Mouse (Mus musculus): ENCODE data around the gene Gm35315.
"Not testable (repeated sequence)": the region's sequence is repeated elsewhere in the genome, so short reads cannot be mapped to it uniquely, and the experiment has no call there.

The Gm35315 gene

GRCm38 (mm10) chr5:110101716-110102347 is 7.6 kb upstream of the Gm35315 start:
- peak in 1 of 2 experiments; percentile 48 for DNase-seq (ENCODE audit: low spot score in 2 of 2)

GRCm38 (mm10) chr5:110100921-110101631 is 6.9 kb upstream of the Gm35315 start:
- DNase-seq (ENCODE audit: low spot score in 2 of 2) = peak in 1 of 2 experiments; percentile 47

- DNase-seq (ENCODE audit: low spot score in 2 of 2) = no peak
These were observed 5.7 kb upstream of the Gm35315 start, which contains the start of gene Plcxd1 for GRCm38 (mm10) chr5:110099656-110100580. Gene Plcxd1, plus strand, starts transcription at chr5:110099969.

GRCm38 (mm10) chr5:110098991-110099477 is 4.8 kb upstream of the Gm35315 start:
- no peak for DNase-seq (ENCODE audit: low spot score in 2 of 2)

GRCm38 (mm10) chr5:110094847-110095213 is 610 bp upstream of the Gm35315 start:
- DNase-seq (ENCODE audit: low spot score in 2 of 2) = no peak

- no peak for DNase-seq (ENCODE audit: low spot score in 2 of 2)
These were observed 2.7 kb downstream of the Gm35315 start for GRCm38 (mm10) chr5:110091546-110091945.

- no peak for DNase-seq (ENCODE audit: low spot score in 2 of 2)
These were observed 7.9 kb downstream of the Gm35315 start for GRCm38 (mm10) chr5:110086161-110086866.

GRCm38 (mm10) chr5:110082961-110083360 is 11.3 kb downstream of the Gm35315 start:
- no peak for DNase-seq (ENCODE audit: low spot score in 2 of 2)

GRCm38 (mm10) chr5:110072413-110072812 is 21.8 kb downstream of the Gm35315 start, which contains the start of gene Gm17655:
Gene Gm17655, minus strand, starts transcription at chr5:110072513.
- DNase-seq (ENCODE audit: low spot score in 2 of 2) = not testable (repeated sequence)

GRCm38 (mm10) chr5:110057637-110058408 is 36.4 kb downstream of the Gm35315 start:
- peak; percentile 67 to 72 for DNase-seq (ENCODE audit: low spot score in 2 of 2)
